Mouse (Mus musculus): Measurements from ENCODE around the gene Magi1. TPM values are rescaled to one million over a fixed set of nuclear protein-coding genes. Genes with fewer than 3 reads are reported as not detected.

Magi1 gene
- polyA plus RNA-seq, 1 experiment from 2014 or later: 28.5 TPM

DNA sequence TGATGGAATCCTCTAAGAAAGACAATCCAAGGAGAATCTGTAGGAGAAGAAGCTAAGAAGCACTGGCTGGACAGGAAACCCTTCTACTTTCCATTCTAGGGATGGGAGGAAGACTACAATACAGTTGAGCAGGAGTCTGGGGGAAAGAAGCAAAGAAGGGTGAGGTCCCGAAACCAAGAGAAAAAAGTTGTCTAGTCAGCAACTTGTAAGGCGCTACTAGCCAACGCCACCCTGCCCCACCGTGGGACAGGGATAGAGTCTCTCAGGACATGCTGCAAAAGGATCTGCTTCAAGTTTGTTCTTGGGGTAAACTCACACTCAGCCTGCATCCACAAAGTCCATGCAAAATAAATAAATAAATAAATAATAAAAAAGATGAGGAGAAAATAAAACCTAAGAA, 464.4 kb downstream of the Magi1 start:
- Histone ChIP-seq H3K4me2 (no peak overlapping the region), H3K4me3 (ENCODE audit: low read depth, low read length) (no peak overlapping the region), H3K4me1 (ENCODE audit: control insufficient read depth, insufficient read depth, low read length) (peaks cover 33% of the 10 kb centered on the region), H3K9me3 (ENCODE audit: control insufficient read depth, low read length) (no peaks in the 10 kb centered on the region), H3K27ac (ENCODE audit: low read depth, low read length) (peak overlapping the region; percentile 74), H3K36me3 (ENCODE audit: control insufficient read depth, insufficient read depth, low read length) (0 out of 2 replicates have a peak, but pooled peaks cover 2% of the 10 kb centered on the region), H3K27me3 (ENCODE audit: control insufficient read depth, insufficient read depth, low read length) (no peaks in the 10 kb centered on the region), H3K9ac (ENCODE audit: low read length) (no peak overlapping the region)
- DNase-seq (ENCODE audit: low spot score, missing footprints) (peak; percentile 88), ATAC-seq (ENCODE audit: low FRiP score) (no peak)
- 83% methylated on average over 4 of the region's 4 CpGs for WGBS

DNA sequence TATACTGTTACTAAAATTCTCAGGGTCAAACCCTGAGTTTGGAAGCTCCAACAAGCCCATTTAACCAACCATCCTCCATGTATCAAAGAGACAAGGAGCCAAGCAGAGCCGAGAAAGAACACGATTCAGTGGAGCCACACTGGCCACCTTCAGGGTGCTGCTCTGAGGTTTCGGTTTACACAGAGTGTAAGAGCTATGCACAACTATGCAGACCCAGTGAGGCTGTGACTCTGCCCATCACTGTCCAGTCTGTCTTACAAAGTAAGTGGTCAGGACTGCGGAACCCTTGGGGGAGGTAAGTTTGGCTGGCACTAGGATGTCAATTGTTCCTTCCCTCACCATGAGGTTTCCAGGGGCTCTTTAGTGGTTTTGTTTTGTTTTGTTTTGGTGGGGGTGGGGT, 465.2 kb downstream of the Magi1 start:
- Histone ChIP-seq H3K9ac (ENCODE audit: low read length) (no peak overlapping the region), H3K4me3 (ENCODE audit: low read depth, low read length) (no peak overlapping the region), H3K4me1 (ENCODE audit: control insufficient read depth, insufficient read depth, low read length) (peaks cover 33% of the 10 kb centered on the region), H3K36me3 (ENCODE audit: control insufficient read depth, insufficient read depth, low read length) (0 out of 2 replicates have a peak, but pooled peaks cover 2% of the 10 kb centered on the region), H3K27ac (ENCODE audit: low read depth, low read length) (no peak overlapping the region), H3K9me3 (ENCODE audit: control insufficient read depth, low read length) (no peaks in the 10 kb centered on the region), H3K4me2 (no peak overlapping the region), H3K27me3 (ENCODE audit: control insufficient read depth, insufficient read depth, low read length) (no peaks in the 10 kb centered on the region)
- no peak for DNase-seq (ENCODE audit: low spot score, missing footprints)
- no peak for ATAC-seq (ENCODE audit: low FRiP score)
- 73% methylated on average over 4 of the region's 4 CpGs for WGBS

DNA sequence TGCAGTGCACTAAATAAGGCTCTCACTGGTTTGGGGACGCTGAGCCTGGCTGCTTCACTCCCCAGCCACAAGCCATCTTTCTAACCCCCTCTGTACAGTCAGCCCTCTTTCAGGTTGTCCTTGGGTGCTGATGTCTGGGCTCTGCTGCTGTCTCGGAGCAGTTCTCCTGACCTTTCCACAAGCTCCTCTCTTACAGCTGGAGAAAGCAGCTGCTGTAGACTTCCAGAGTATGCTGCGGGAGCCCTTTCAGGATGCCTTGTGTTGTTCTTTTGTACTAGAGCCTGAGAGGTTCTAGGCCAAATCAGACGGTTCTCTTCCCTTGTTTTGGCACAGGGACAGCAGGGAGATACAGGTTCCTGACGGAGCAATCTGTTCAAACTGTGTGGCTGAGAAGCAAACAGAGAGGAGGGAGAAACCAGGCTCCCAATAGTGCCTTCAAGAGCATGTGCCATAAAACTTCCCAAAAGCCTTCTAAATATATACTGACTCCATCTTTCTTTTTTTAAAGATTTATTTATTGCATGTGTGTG, 478.2 kb downstream of the Magi1 start:
- no peak for ATAC-seq (ENCODE audit: low FRiP score)
- no peak overlapping the region for H3K27ac ChIP-seq (ENCODE audit: low read depth, low read length)
- H3K4me2 ChIP-seq: no peak overlapping the region
- H3K9me3 ChIP-seq (ENCODE audit: control insufficient read depth, low read length): no peaks in the 10 kb centered on the region
- DNase-seq (ENCODE audit: low spot score, missing footprints): no peak
- peaks cover 13% of the 10 kb centered on the region for H3K4me1 ChIP-seq (ENCODE audit: control insufficient read depth, insufficient read depth, low read length)
- H3K9ac ChIP-seq (ENCODE audit: low read length): no peak overlapping the region
- H3K36me3 ChIP-seq (ENCODE audit: control insufficient read depth, insufficient read depth, low read length): no peaks in the 10 kb centered on the region
- H3K4me3 ChIP-seq (ENCODE audit: low read depth, low read length): no peak overlapping the region
- 90% methylated on average over 5 of the region's 5 CpGs for WGBS
- no peaks in the 10 kb centered on the region for H3K27me3 ChIP-seq (ENCODE audit: control insufficient read depth, insufficient read depth, low read length)

DNA sequence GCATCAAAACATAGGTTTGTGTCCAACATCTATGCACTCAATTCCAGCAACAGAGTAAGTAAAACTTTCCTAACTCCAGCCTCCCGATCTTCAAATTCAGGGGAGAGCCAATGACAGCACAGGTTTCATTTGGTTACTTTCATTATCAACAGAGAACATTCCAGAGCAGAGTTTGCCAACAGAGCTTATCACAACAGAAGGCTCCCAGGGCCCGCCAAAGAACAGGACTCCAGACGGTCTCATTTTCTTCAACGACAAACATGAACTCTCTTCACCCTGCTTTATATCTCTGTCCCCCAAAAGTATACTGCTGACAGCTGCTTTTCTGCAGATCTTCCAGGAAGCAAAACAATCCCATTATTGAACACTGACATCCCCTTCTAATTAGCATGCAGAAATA, 481.3 kb downstream of the Magi1 start:
- Histone ChIP-seq H3K4me1 (ENCODE audit: control insufficient read depth, insufficient read depth, low read length) (peaks cover 13% of the 10 kb centered on the region), H3K4me2 (no peak overlapping the region), H3K9ac (ENCODE audit: low read length) (no peak overlapping the region), H3K9me3 (ENCODE audit: control insufficient read depth, low read length) (no peaks in the 10 kb centered on the region), H3K27ac (ENCODE audit: low read depth, low read length) (no peak overlapping the region), H3K4me3 (ENCODE audit: low read depth, low read length) (no peak overlapping the region), H3K27me3 (ENCODE audit: control insufficient read depth, insufficient read depth, low read length) (no peaks in the 10 kb centered on the region), H3K36me3 (ENCODE audit: control insufficient read depth, insufficient read depth, low read length) (no peaks in the 10 kb centered on the region)
- 55% methylated on average over 4 of the region's 4 CpGs for WGBS
- ATAC-seq (ENCODE audit: low FRiP score) (no peak), DNase-seq (ENCODE audit: low spot score, missing footprints) (no peak)

DNA sequence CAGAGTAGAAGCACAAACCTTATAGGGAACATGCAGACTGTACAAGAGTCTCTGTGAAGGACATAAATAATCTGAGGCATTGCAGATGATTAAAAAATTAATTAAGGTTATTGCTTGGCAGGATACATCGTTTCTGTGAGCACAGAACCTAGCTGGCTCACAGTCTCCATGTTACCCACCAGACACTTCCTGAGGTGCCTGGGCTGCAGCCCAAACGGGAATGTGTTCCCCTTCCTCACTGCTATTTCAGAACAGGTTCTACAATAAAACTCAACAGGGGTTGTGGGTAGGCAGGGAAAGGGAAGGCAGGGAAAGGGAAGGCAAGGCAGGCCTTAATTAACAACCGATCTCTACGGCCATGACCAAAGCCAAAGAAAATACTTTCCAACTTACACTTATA, 483.3 kb downstream of the Magi1 start:
- Histone ChIP-seq H3K4me3 (ENCODE audit: low read depth, low read length) (no peak overlapping the region), H3K9me3 (ENCODE audit: control insufficient read depth, low read length) (no peaks in the 10 kb centered on the region), H3K4me1 (ENCODE audit: control insufficient read depth, insufficient read depth, low read length) (peaks cover 13% of the 10 kb centered on the region), H3K4me2 (no peak overlapping the region), H3K27me3 (ENCODE audit: control insufficient read depth, insufficient read depth, low read length) (no peaks in the 10 kb centered on the region), H3K27ac (ENCODE audit: low read depth, low read length) (no peak overlapping the region), H3K36me3 (ENCODE audit: control insufficient read depth, insufficient read depth, low read length) (no peaks in the 10 kb centered on the region), H3K9ac (ENCODE audit: low read length) (no peak overlapping the region)
- 84% methylated on average over 4 of the region's 4 CpGs for WGBS
- DNase-seq (ENCODE audit: low spot score, missing footprints) (no peak), ATAC-seq (ENCODE audit: low FRiP score) (no peak)

DNA sequence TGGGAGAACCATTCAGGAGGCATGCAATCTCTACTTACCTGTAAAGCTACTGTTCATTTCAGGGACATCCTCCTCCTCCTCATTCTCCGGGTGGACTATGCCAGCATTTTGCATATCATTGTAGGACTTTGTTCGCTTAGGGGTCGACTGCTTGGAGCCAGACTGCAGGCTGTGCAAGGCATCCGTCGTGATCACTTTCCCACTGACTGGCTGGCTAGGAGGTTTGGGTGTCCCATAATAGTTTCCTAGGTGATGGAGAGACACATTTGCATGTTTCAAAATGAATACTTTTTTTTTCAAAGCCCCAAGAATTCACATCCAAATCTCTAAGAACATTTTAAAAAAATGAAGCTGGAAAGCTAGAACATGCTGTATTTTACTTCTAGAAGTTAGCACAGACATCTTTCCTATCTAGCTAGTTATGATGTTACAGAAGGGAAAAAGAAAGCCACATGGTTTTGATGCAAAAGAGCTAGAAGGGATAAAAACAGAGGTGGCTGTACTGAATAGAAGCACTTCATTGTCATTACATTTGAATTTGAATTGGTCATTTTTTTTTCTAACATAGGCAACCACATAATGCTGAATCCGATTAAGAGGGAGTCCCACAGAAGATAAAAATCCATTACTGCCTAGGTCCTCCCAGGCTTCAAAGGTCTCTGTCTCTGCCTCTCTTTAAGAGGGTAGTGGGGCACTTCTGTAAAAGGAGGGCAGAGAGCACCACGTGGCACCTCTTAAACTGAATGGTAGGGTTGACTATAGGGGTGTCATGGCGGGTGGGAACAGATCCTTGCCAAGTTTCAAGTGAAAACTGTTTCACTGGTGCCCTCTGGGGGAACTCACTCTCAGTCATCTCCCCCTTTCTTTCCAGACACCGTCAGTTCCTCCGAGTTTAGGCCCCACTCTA, 491.2 kb downstream of the Magi1 start:
- no peaks in the 10 kb centered on the region for H3K9me3 ChIP-seq (ENCODE audit: control insufficient read depth, low read length)
- peak; percentile 92 for DNase-seq (ENCODE audit: low spot score, missing footprints)
- H3K27me3 ChIP-seq (ENCODE audit: control insufficient read depth, insufficient read depth, low read length): no peaks in the 10 kb centered on the region
- peak overlapping the region; percentile 47; the same call in 1 of the 2 replicates for H3K27ac ChIP-seq (ENCODE audit: low read depth, low read length)
- H3K36me3 ChIP-seq (ENCODE audit: control insufficient read depth, insufficient read depth, low read length): no peaks in the 10 kb centered on the region
- H3K4me1 ChIP-seq (ENCODE audit: control insufficient read depth, insufficient read depth, low read length): peaks cover 7% of the 10 kb centered on the region; the same call in 1 of the 2 replicates
- H3K9ac ChIP-seq (ENCODE audit: low read length): no peak overlapping the region
- WGBS: 32% methylated on average over 10 of the region's 10 CpGs
- H3K4me3 ChIP-seq (ENCODE audit: low read depth, low read length): no peak overlapping the region
- peak overlapping the region; percentile 29; the same call in 1 of the 2 replicates for H3K4me2 ChIP-seq
- ATAC-seq (ENCODE audit: low FRiP score): peak; percentile 89

DNA sequence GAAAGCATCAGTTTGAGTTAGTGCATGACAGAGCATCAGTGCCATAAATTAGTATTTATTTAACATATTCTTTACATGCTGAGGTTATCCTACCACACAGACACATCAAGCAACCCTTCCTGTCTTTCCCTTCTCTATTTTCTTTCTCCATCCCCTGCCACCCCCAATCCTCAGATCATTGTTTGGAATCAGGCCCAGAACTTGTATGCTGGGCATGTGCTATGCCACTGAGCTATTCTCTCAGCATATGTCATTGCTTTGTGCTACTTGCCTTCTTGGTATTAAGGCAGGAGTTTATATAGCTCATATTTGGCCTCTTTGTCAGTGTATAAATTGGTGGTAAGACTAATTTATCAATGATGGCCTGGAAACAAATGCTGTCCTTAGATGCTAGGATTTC, 494.0 kb downstream of the Magi1 start:
- H3K36me3 ChIP-seq (ENCODE audit: control insufficient read depth, insufficient read depth, low read length): no peaks in the 10 kb centered on the region
- no peak for DNase-seq (ENCODE audit: low spot score, missing footprints)
- H3K9me3 ChIP-seq (ENCODE audit: control insufficient read depth, low read length): no peaks in the 10 kb centered on the region
- peaks cover 7% of the 10 kb centered on the region; the same call in 1 of the 2 replicates for H3K4me1 ChIP-seq (ENCODE audit: control insufficient read depth, insufficient read depth, low read length)
- no peak overlapping the region for H3K4me2 ChIP-seq
- no peak overlapping the region for H3K27ac ChIP-seq (ENCODE audit: low read depth, low read length)
- no peak for ATAC-seq (ENCODE audit: low FRiP score)
- H3K9ac ChIP-seq (ENCODE audit: low read length): no peak overlapping the region
- H3K4me3 ChIP-seq (ENCODE audit: low read depth, low read length): no peak overlapping the region
- no peaks in the 10 kb centered on the region for H3K27me3 ChIP-seq (ENCODE audit: control insufficient read depth, insufficient read depth, low read length)

DNA sequence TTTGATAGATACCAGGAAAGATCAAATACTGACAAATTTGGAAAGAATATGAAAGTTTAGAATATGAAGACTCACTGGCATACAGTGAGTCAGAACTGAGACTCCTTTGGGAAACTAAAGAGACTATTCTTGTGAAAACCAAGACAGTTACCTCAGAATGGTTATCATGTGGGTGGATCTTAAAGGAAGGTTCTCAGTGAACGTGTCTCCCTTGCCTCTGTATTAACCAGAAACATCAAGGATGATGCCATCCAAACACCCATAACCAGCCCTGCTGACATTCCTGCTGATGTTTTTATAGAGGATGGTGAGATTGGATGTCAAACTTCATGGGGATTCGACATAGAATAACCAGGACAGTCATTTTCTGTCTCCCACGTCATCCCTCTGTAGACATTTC, 496.7 kb downstream of the Magi1 start:
- no peak overlapping the region for H3K9ac ChIP-seq (ENCODE audit: low read length)
- no peaks in the 10 kb centered on the region for H3K36me3 ChIP-seq (ENCODE audit: control insufficient read depth, insufficient read depth, low read length)
- no peaks in the 10 kb centered on the region for H3K27me3 ChIP-seq (ENCODE audit: control insufficient read depth, insufficient read depth, low read length)
- H3K27ac ChIP-seq (ENCODE audit: low read depth, low read length): no peak overlapping the region
- 0 out of 2 replicates have a peak, but pooled peaks cover under 1% of the 10 kb centered on the region for H3K4me1 ChIP-seq (ENCODE audit: control insufficient read depth, insufficient read depth, low read length)
- H3K4me2 ChIP-seq: no peak overlapping the region
- ATAC-seq (ENCODE audit: low FRiP score) (no peak), DNase-seq (ENCODE audit: low spot score, missing footprints) (no peak)
- no peak overlapping the region for H3K4me3 ChIP-seq (ENCODE audit: low read depth, low read length)
- WGBS: 93% methylated on average over 3 of the region's 3 CpGs
- H3K9me3 ChIP-seq (ENCODE audit: control insufficient read depth, low read length): no peaks in the 10 kb centered on the region

DNA sequence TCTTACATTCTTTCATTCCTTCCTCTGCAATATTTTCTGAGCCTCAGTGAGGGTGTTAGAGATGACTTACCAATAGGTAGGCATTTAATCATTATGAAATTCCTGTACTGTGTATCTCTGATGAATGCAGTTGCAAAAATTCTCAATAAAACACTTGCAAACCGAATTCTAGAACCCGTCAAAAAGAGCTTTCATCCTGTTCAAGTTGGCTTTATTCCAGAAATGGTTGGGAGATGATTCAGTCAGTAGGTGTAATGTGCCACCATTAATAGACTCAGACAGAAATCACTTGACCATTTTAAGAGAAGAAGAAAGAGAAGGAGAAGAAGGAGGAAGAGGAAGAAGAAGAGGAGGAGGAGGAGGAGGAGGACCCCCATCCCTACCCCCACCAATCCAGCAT, 497.5 kb downstream of the Magi1 start:
- ATAC-seq (ENCODE audit: low FRiP score) (no peak), DNase-seq (ENCODE audit: low spot score, missing footprints) (no peak)
- 90% methylated on average over 2 of the region's 2 CpGs for WGBS
- Histone ChIP-seq H3K27ac (ENCODE audit: low read depth, low read length) (no peak overlapping the region), H3K9ac (ENCODE audit: low read length) (no peak overlapping the region), H3K36me3 (ENCODE audit: control insufficient read depth, insufficient read depth, low read length) (no peaks in the 10 kb centered on the region), H3K9me3 (ENCODE audit: control insufficient read depth, low read length) (no peaks in the 10 kb centered on the region), H3K4me3 (ENCODE audit: low read depth, low read length) (no peak overlapping the region), H3K4me1 (ENCODE audit: control insufficient read depth, insufficient read depth, low read length) (no peaks in the 10 kb centered on the region), H3K27me3 (ENCODE audit: control insufficient read depth, insufficient read depth, low read length) (no peaks in the 10 kb centered on the region), H3K4me2 (no peak overlapping the region)
